Mouse (Mus musculus): ENCODE data around the gene Lrrn4. TPM values are rescaled to one million over a fixed set of nuclear protein-coding genes. Genes with fewer than 3 reads are reported as not detected.
A peak's percentile ranks its signal among the peaks of the same experiment; 100 is the strongest.

Lrrn4 gene
- polyA plus RNA-seq, 1 experiment from 2014 or later: 32.7 TPM

- no peak overlapping the region for H3K4me3 ChIP-seq
- no peaks in the 10 kb centered on the region for H3K27me3 ChIP-seq (ENCODE audit: insufficient read depth, poor library complexity, severe bottlenecking)
- WGBS: 94% methylated on average over 2 of the region's 2 CpGs
These were observed 19.2 kb downstream of the Lrrn4 start for GRCm38 (mm10) chr2:132861456-132861855.

GRCm38 (mm10) chr2:132860435-132860834, 20.3 kb downstream of the Lrrn4 start:
- Histone ChIP-seq H3K27ac (no peak overlapping the region), H3K9me3 (no peaks in the 10 kb centered on the region), H3K4me1 (no peaks in the 10 kb centered on the region), H3K4me3 (no peak overlapping the region), H3K36me3 (peaks cover 10% of the 10 kb centered on the region; the same call in 1 of the 2 replicates), H3K27me3 (ENCODE audit: insufficient read depth, poor library complexity, severe bottlenecking) (no peaks in the 10 kb centered on the region)
- DNase-seq (ENCODE audit: low spot score): no peak

More at GRCm38 (mm10) chr2:132861456-132861855, 19.2 kb downstream of the Lrrn4 start:
- H3K4me1 ChIP-seq: no peaks in the 10 kb centered on the region
- H3K36me3 ChIP-seq: peaks cover 15% of the 10 kb centered on the region
- no peaks in the 10 kb centered on the region for H3K9me3 ChIP-seq
- DNase-seq (ENCODE audit: low spot score): no peak
- no peak overlapping the region for H3K27ac ChIP-seq

- Histone ChIP-seq H3K27ac (no peak overlapping the region), H3K27me3 (ENCODE audit: insufficient read depth, poor library complexity, severe bottlenecking) (no peaks in the 10 kb centered on the region), H3K36me3 (peaks cover 10% of the 10 kb centered on the region), H3K4me3 (no peak overlapping the region), H3K9me3 (no peaks in the 10 kb centered on the region), H3K4me1 (no peaks in the 10 kb centered on the region)
- WGBS: 66% methylated on average over 5 of the region's 5 CpGs
- DNase-seq (ENCODE audit: low spot score): no peak
These were observed 24.4 kb downstream of the Lrrn4 start for GRCm38 (mm10) chr2:132856333-132856732.

- Histone ChIP-seq H3K27ac (no peak overlapping the region), H3K9me3 (no peaks in the 10 kb centered on the region), H3K27me3 (ENCODE audit: insufficient read depth, poor library complexity, severe bottlenecking) (no peaks in the 10 kb centered on the region), H3K36me3 (peaks cover 22% of the 10 kb centered on the region), H3K4me1 (peaks cover 2% of the 10 kb centered on the region; the same call in 1 of the 2 replicates), H3K4me3 (no peak overlapping the region)
- DNase-seq (ENCODE audit: low spot score): no peak
- WGBS: 91% methylated on average over 1 of the region's 1 CpGs
These were observed 27.6 kb downstream of the Lrrn4 start for GRCm38 (mm10) chr2:132853051-132853450.

- no peak overlapping the region for H3K4me3 ChIP-seq
- H3K27me3 ChIP-seq (ENCODE audit: insufficient read depth, poor library complexity, severe bottlenecking): no peaks in the 10 kb centered on the region
- peaks cover 11% of the 10 kb centered on the region for H3K4me1 ChIP-seq
These were observed 31.6 kb downstream of the Lrrn4 start for GRCm38 (mm10) chr2:132849141-132849540.

GRCm38 (mm10) chr2:132848361-132848760, 32.3 kb downstream of the Lrrn4 start:
- H3K27ac ChIP-seq: no peak overlapping the region
- WGBS: 86% methylated on average over 4 of the region's 4 CpGs
- no peaks in the 10 kb centered on the region for H3K27me3 ChIP-seq (ENCODE audit: insufficient read depth, poor library complexity, severe bottlenecking)
- DNase-seq (ENCODE audit: low spot score): no peak
- no peaks in the 10 kb centered on the region for H3K9me3 ChIP-seq
- H3K36me3 ChIP-seq: peaks cover 22% of the 10 kb centered on the region
- H3K4me1 ChIP-seq: peaks cover 11% of the 10 kb centered on the region
- no peak overlapping the region for H3K4me3 ChIP-seq

More at GRCm38 (mm10) chr2:132849141-132849540, 31.6 kb downstream of the Lrrn4 start:
- DNase-seq (ENCODE audit: low spot score): no peak
- Histone ChIP-seq H3K27ac (no peak overlapping the region), H3K36me3 (peaks cover 22% of the 10 kb centered on the region), H3K9me3 (no peaks in the 10 kb centered on the region)
- WGBS: 93% methylated on average over 6 of the region's 6 CpGs

- no peaks in the 10 kb centered on the region for H3K27me3 ChIP-seq (ENCODE audit: insufficient read depth, poor library complexity, severe bottlenecking)
- H3K4me1 ChIP-seq: peaks cover 11% of the 10 kb centered on the region
- WGBS: 31% methylated on average over 7 of the region's 7 CpGs
- H3K9me3 ChIP-seq: no peaks in the 10 kb centered on the region
- no peak for DNase-seq (ENCODE audit: low spot score)
- H3K27ac ChIP-seq: no peak overlapping the region
- H3K36me3 ChIP-seq: peaks cover 26% of the 10 kb centered on the region
- peak overlapping the region; percentile 91 for H3K4me3 ChIP-seq
These were observed 33.1 kb downstream of the Lrrn4 start for GRCm38 (mm10) chr2:132847581-132847980.

GRCm38 (mm10) chr2:132846407-132847358, 34.0 kb downstream of the Lrrn4 start, which contains the start of gene Crls1:
Crls1 (plus strand) TSS chr2:132846666.
- 2% methylated on average over 96 of the region's 96 CpGs for whole genome bisulfite sequencing
- peak within 1 kb of the TSS; percentile 91 for H3K4me3 ChIP-seq
- H3K4me1 ChIP-seq: peaks cover 11% of the 10 kb centered on the region
- H3K27me3 ChIP-seq (ENCODE audit: insufficient read depth, poor library complexity, severe bottlenecking): no peaks in the 10 kb centered on the region
- peak within 1 kb of the TSS; percentile 92 for H3K27ac ChIP-seq
- peaks cover 19% of the 10 kb centered on the region for H3K36me3 ChIP-seq
- H3K9me3 ChIP-seq: no peaks in the 10 kb centered on the region
- DNase-seq (ENCODE audit: low spot score): peak; percentile 98

GRCm38 (mm10) chr2:132841071-132841470, 39.6 kb downstream of the Lrrn4 start:
- Histone ChIP-seq H3K27me3 (ENCODE audit: insufficient read depth, poor library complexity, severe bottlenecking) (no peaks in the 10 kb centered on the region), H3K4me3 (no peak overlapping the region), H3K4me1 (no peaks in the 10 kb centered on the region), H3K36me3 (peaks cover 27% of the 10 kb centered on the region), H3K27ac (no peak overlapping the region), H3K9me3 (no peaks in the 10 kb centered on the region)
- no peak for DNase-seq (ENCODE audit: low spot score)
- WGBS: 90% methylated on average over 4 of the region's 4 CpGs

Other genes with a start within 250 kb of the Lrrn4 start
- gene Shld1, start 194.0 kb downstream of the Lrrn4 start, polyA plus RNA-seq (2016; fragmentation: Nextera tagmentation; extraction: Ambion mirVana): 14.2 and 15.9 TPM in 2 replicates
- 0.05 and 0.34 TPM in 2 replicates for gene Chgb, start 99.6 kb downstream of the Lrrn4 start, polyA plus RNA-seq (2016; fragmentation: Nextera tagmentation; extraction: Ambion mirVana)
- 26.6 and 35.3 TPM in 2 replicates for gene Trmt6, start 64.8 kb downstream of the Lrrn4 start, polyA plus RNA-seq (2016; fragmentation: Nextera tagmentation; extraction: Ambion mirVana)
- 17.2 and 19.6 TPM in 2 replicates for gene Mcm8, start 64.8 kb downstream of the Lrrn4 start, polyA plus RNA-seq (2016; fragmentation: Nextera tagmentation; extraction: Ambion mirVana)
- gene Crls1, start 34.2 kb downstream of the Lrrn4 start, polyA plus RNA-seq (2016; fragmentation: Nextera tagmentation; extraction: Ambion mirVana): 9.5 and 16.3 TPM in 2 replicates
- 2.4 and 5.6 TPM in 2 replicates for gene Fermt1, start 65.0 kb upstream of the Lrrn4 start, polyA plus RNA-seq (2016; fragmentation: Nextera tagmentation; extraction: Ambion mirVana)

All from heart, embryonic 10.5 days (tissue).